Comparison of ENCODE assay signal across 8 mouse cellular contexts in genomic region chr2:153525906-153526311, GRCm38 (mm10). TPM values are rescaled to one million over a fixed set of nuclear protein-coding genes. Genes with fewer than 3 reads are reported as not detected.
DNase-seq lines count a peak whose midpoint lies in the region; ATAC-seq lines count a peak whose summit lies in the region.

No protein-coding gene starts in this region.

- no peaks in the 10 kb centered on the region for H3K36me3 ChIP-seq in embryonic facial prominence, embryonic 12.5 days
- peaks cover 5% of the 10 kb centered on the region; the same call in 1 of the 2 replicates for H3K36me3 ChIP-seq in liver, embryonic 12.5 days

- H3K9me3 ChIP-seq in embryonic facial prominence, embryonic 12.5 days: no peaks in the 10 kb centered on the region
- no peaks in the 10 kb centered on the region for H3K9me3 ChIP-seq in liver, embryonic 12.5 days (replicated peaks)

- H3K4me3 ChIP-seq in embryonic facial prominence, embryonic 12.5 days: no peak overlapping the region
- H3K4me3 ChIP-seq in liver, embryonic 12.5 days: peak overlapping the region; percentile 91

- H3K27ac ChIP-seq in embryonic facial prominence, embryonic 12.5 days: 0 out of 2 replicates have a peak overlapping the region, but pooled peaks have one; percentile 17
- H3K27ac ChIP-seq in liver, embryonic 12.5 days: peak overlapping the region; percentile 91

- H3K9ac ChIP-seq in embryonic facial prominence, embryonic 12.5 days: no peak overlapping the region
- H3K9ac ChIP-seq in liver, embryonic 12.5 days: peak overlapping the region; percentile 94

- peaks cover 35% of the 10 kb centered on the region for H3K4me1 ChIP-seq in embryonic facial prominence, embryonic 12.5 days
- peaks cover 94% of the 10 kb centered on the region for H3K4me1 ChIP-seq in liver, embryonic 12.5 days

- 13% methylated on average over 10 of the region's 10 CpGs for WGBS in embryonic facial prominence, embryonic 12.5 days
- WGBS in liver, embryonic 12.5 days (ENCODE audit: insufficient replicate concordance): 5% methylated on average over 10 of the region's 10 CpGs

- peak; percentile 21 for DNase-seq in cerebellum, adult 8-10 months
- peak; percentile 58 to 61 for DNase-seq in B cell, adult 2 months
- no peak for DNase-seq in layer of hippocampus, adult 9-11 months
- DNase-seq in right cerebral cortex, postnatal 14 days: no peak

- peaks cover 43% of the 10 kb centered on the region for H3K27me3 ChIP-seq in embryonic facial prominence, embryonic 12.5 days
- no peaks in the 10 kb centered on the region; the same call in 1 of the 2 replicates for H3K27me3 ChIP-seq in liver, embryonic 12.5 days (replicated peaks)

- ATAC-seq in cerebellum, adult (ENCODE audit: insufficient number of reproducible peaks, low FRiP score, low TSS enrichment): no peak
- ATAC-seq in embryonic facial prominence, embryonic 12.5 days (ENCODE audit: insufficient number of reproducible peaks, insufficient read depth, low FRiP score, low TSS enrichment): no peak
- peak; percentile 87 for ATAC-seq in liver, embryonic 12.5 days
- peak; percentile 34; the same call in 1 of the 2 replicates for ATAC-seq in neutrophil, adult 5-6 weeks (ENCODE audit: extremely low read depth, insufficient number of reproducible peaks, low FRiP score, poor library complexity, severe bottlenecking)

- peak overlapping the region; percentile 8 for H3K4me2 ChIP-seq in embryonic facial prominence, embryonic 12.5 days (replicated peaks)
- H3K4me2 ChIP-seq in liver, embryonic 12.5 days: peak overlapping the region; percentile 100

RNA-seq across cellular contexts. Expression of gene Nol4l, which starts 3.9 kb away (rescaled TPM):
- 19.4 and 22.3 TPM in 2 replicates for polyA plus RNA-seq in embryonic facial prominence, embryonic 12.5 days (2016; fragmentation: Nextera tagmentation; extraction: Ambion mirVana)
- polyA plus RNA-seq in liver, embryonic 12.5 days (2016; fragmentation: Nextera tagmentation; extraction: Ambion mirVana): 9.3 and 9.8 TPM in 2 replicates
- total RNA-seq in neutrophil, adult 5-6 weeks (2017): 1.4 and 2.0 TPM in 2 replicates

RNA-seq across cellular contexts. Expression of gene 4930404H24Rik, which starts 33.3 kb away (rescaled TPM):
- polyA plus RNA-seq in embryonic facial prominence, embryonic 12.5 days (2016; fragmentation: Nextera tagmentation; extraction: Ambion mirVana): not detected in 2 replicates
- not detected in 2 replicates for polyA plus RNA-seq in liver, embryonic 12.5 days (2016; fragmentation: Nextera tagmentation; extraction: Ambion mirVana)
- not detected in 2 replicates for total RNA-seq in neutrophil, adult 5-6 weeks (2017)

Comparison
In these comparisons a context has a peak if more than half of its experiments do, and no peak if none do; other contexts are left out.
1. DNase-seq: peak in cerebellum, adult 8-10 months (single experiment) and B cell, adult 2 months (2 of 2); none in layer of hippocampus, adult 9-11 months (single experiment) and right cerebral cortex, postnatal 14 days (single experiment).
2. ATAC-seq: peak in liver, embryonic 12.5 days (single experiment) and neutrophil, adult 5-6 weeks (single experiment); none in cerebellum, adult (single experiment) and embryonic facial prominence, embryonic 12.5 days (single experiment).